Mouse (Mus musculus) lung, embryonic 16.5 days (tissue): ENCODE data around the gene Fbxo30. TPM values are rescaled to one million over a fixed set of nuclear protein-coding genes. Genes with fewer than 3 reads are reported as not detected.
A peak's percentile ranks its signal among the peaks of the same experiment; 100 is the strongest.

Source experiments
- ATAC-seq: fragments of 200-750 bp; cut with Nextera tagmentation; 2 replicates; pipeline ENCODE4 v1.8.0; 2017; ENCODE audit warnings: low read depth, mild to moderate bottlenecking, moderate library complexity
- H3K27ac ChIP-seq: fragments of 300-500 bp; sonication (generic); 2 replicates; pipeline ENCODE4 v1.5.1; 2014; ENCODE audit warnings: mild to moderate bottlenecking, control low read depth, low read length
- H3K27me3 ChIP-seq: fragments of 300-500 bp; sonication (generic); 2 replicates; pipeline ENCODE4 v1.6.1; 2014; ENCODE audit warnings: low read depth, low read length, mixed read lengths; ENCODE audit not compliant: control insufficient read depth, insufficient read depth
- H3K36me3 ChIP-seq: fragments of 300-500 bp; sonication (generic); 2 replicates; pipeline ENCODE4 v1.6.1; 2014; ENCODE audit warnings: low read length; ENCODE audit not compliant: control insufficient read depth, insufficient read depth
- H3K4me1 ChIP-seq: fragments of 300-500 bp; sonication (generic); replicated peaks from 2 replicates; pipeline ENCODE4 v1.6.1; 2014; ENCODE audit warnings: low read length, mixed read lengths; ENCODE audit not compliant: control insufficient read depth, insufficient read depth
- H3K4me2 ChIP-seq: fragments of 300-500 bp; sonication (generic); 2 replicates; pipeline ENCODE4 v1.6.1; 2014; ENCODE audit warnings: low read depth, low read length, control low read depth
- H3K4me3 ChIP-seq: fragments of 300-500 bp; sonication (generic); 2 replicates; pipeline ENCODE4 v1.5.1; 2014; ENCODE audit warnings: mild to moderate bottlenecking, low read length, control low read depth
- H3K9ac ChIP-seq: fragments of 300-500 bp; sonication (generic); 2 replicates; pipeline ENCODE4 v1.6.1; 2014; ENCODE audit warnings: low read length, control low read depth
- H3K9me3 ChIP-seq: fragments of 300-500 bp; sonication (generic); 2 replicates; pipeline ENCODE4 v1.6.1; 2016; ENCODE audit warnings: low read length; ENCODE audit not compliant: control insufficient read depth
- WGBS: fragments of 180-500 bp; shearing (Covaris S2); extraction: QIAGEN DNeasy Blood & Tissue Kit; methylation state at CpG from one replicate; pipeline ENCODE4 v1.1.7; 2014; 5-methylcytosine and 5-hydroxymethylcytosine counted together
- polyA plus RNA-seq: library from polyadenylated mRNA; unstranded; fragments of >200 nt; fragmentation: Nextera tagmentation; extraction: Ambion mirVana; gene quantifications from 2 replicates; pipeline ENCODE4 v1.2.1, GENCODE M21; 2015

The Fbxo30 gene
- polyA plus RNA-seq, 1 experiment from 2014 or later: 34.8 TPM

DNA sequence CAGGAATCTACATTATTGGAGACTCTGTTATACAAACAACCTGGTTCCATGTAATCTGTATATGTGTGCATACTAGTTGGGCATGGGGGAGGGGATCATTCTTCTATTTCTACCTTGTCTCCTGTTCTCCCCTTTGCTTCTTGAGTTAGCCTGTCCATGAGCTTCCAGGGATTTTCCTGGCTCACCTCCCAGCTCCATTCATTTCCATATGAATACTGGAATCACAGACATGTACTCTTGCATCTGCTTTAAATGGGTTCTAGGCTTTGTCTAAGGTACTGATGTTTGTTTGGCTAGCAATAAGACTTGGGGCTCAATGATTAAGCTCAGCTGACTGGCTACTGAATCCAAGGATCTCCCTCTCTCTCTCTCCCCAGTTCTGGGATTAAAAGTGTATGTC, 12.0 kb upstream of the Fbxo30 start:
- ATAC-seq: no peak
- H3K4me2 ChIP-seq: no peak overlapping the region
- no peaks in the 10 kb centered on the region for H3K27me3 ChIP-seq
- no peaks in the 10 kb centered on the region for H3K36me3 ChIP-seq
- no peak overlapping the region for H3K9ac ChIP-seq
- H3K4me3 ChIP-seq: no peak overlapping the region
- H3K4me1 ChIP-seq: no peaks in the 10 kb centered on the region
- no peaks in the 10 kb centered on the region for H3K9me3 ChIP-seq
- H3K27ac ChIP-seq: no peak overlapping the region

DNA sequence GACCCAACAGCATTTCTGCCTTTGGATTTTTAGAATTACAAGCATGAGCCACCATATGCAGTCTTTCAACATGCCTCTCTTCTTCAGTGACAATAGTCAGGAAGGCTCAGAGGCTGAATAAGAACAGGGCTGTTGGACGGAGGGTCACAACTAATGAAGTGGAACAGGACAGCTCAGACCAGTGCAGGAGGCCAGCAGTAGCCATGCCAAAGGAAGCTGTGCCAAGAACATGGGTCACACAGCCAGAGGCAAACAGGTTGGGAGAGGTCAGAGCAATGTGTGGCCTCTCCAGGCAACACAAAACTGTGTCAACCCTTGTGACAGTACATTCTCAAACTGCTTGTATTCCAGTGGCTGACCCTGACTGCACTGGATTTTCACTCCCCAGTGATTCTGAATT, 6.7 kb upstream of the Fbxo30 start:
- H3K27me3 ChIP-seq: no peaks in the 10 kb centered on the region
- no peaks in the 10 kb centered on the region for H3K9me3 ChIP-seq
- no peak for ATAC-seq
- no peak overlapping the region for H3K4me3 ChIP-seq
- H3K9ac ChIP-seq: no peak overlapping the region
- no peak overlapping the region for H3K4me2 ChIP-seq
- 73% methylated on average over 1 of the region's 1 CpGs for WGBS
- no peaks in the 10 kb centered on the region for H3K4me1 ChIP-seq
- H3K36me3 ChIP-seq: no peaks in the 10 kb centered on the region
- no peak overlapping the region for H3K27ac ChIP-seq

DNA sequence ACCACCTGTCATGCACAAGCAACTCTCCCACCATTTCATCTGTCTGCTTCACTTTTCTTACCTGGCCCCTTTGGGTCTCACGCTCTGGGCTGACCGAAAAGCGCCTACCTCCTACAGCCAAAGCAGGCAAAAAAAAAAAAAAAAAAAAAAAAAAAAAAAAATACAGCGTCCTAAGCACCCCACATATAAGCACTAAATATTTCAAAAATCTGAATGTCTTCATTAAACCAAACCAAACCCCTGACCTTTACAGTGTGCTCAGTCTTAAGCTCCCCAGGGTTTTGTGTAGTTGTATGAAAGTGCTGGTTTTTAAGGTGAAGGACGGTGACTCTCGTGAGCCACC, 924 bp upstream of the Fbxo30 start:
- H3K4me3 ChIP-seq: peak overlapping the region; percentile 80
- H3K27me3 ChIP-seq: no peaks in the 10 kb centered on the region
- 0 out of 2 replicates have a peak, but pooled peaks cover 2% of the 10 kb centered on the region for H3K4me1 ChIP-seq
- ATAC-seq: no peak
- WGBS: 4% methylated on average over 6 of the region's 6 CpGs
- no peaks in the 10 kb centered on the region for H3K9me3 ChIP-seq
- peak overlapping the region; percentile 97 for H3K27ac ChIP-seq
- peak overlapping the region; percentile 94 for H3K4me2 ChIP-seq
- peak overlapping the region; percentile 94 for H3K9ac ChIP-seq
- no peaks in the 10 kb centered on the region for H3K36me3 ChIP-seq

DNA sequence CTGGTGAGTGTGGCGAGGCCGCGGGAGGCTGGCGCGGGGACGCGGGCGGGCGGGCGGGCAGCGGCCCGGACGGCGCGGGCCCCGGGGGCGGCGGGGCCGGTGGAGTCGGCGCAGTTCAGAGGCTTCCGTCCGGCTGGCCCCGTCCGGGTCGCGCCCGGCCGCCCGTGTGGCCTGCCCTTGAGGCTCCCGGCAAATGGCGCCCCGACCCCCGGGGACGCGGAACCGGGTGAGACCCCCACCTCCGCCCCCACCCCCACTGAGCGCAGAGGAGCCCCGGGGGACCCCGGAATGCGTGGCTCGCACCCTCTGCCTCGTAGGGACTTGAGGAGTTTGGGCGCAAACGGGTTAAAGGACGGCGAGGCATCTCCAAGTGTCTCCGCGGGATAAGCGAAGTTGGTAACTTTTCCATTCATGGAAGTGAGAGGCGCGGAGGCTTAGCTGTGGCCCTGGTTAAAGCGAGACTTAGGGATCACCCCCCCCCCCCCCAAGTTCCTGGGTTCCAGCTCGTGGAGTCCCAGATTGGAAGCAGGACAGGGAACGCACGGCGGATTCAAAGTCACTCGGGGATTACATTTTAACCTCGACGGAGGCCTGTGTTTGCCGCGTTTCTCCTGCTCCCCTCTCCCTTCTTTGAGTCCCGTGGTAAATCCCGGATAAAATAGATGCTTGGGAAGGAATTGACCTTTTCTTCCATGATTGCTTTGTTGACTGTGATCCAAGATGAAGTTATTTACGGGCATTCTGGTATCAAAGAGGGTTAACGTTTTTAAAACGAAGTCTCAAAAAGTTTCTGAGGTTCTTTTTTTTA, 572 bp downstream of the Fbxo30 start:
- Histone ChIP-seq H3K4me1 (0 out of 2 replicates have a peak, but pooled peaks cover 2% of the 10 kb centered on the region), H3K4me2 (peak overlapping the region; percentile 94), H3K9ac (peak overlapping the region; percentile 94), H3K36me3 (no peaks in the 10 kb centered on the region), H3K27ac (peak overlapping the region; percentile 97), H3K27me3 (no peaks in the 10 kb centered on the region), H3K4me3 (peak overlapping the region; percentile 80), H3K9me3 (no peaks in the 10 kb centered on the region)
- WGBS: 0% methylated on average over 43 of the region's 68 CpGs
- peak; percentile 65 for ATAC-seq

DNA sequence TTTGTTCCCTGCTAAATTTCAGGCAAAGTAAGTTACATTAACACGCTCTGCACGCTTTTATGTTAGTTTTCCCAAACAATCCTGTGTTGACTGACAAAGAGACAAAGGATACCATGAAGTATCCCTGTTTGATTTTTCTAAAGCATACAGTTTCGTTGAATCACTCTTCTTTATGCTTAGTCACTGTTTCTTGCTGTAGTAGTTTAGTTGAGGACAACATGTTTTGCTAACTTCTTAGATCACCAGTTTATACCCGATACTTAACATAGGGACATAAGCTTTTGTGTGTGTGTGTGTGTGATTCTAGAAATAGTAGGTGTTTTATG, 1.1 kb downstream of the Fbxo30 start:
- 0% methylated on average over 4 of the region's 4 CpGs for WGBS

DNA sequence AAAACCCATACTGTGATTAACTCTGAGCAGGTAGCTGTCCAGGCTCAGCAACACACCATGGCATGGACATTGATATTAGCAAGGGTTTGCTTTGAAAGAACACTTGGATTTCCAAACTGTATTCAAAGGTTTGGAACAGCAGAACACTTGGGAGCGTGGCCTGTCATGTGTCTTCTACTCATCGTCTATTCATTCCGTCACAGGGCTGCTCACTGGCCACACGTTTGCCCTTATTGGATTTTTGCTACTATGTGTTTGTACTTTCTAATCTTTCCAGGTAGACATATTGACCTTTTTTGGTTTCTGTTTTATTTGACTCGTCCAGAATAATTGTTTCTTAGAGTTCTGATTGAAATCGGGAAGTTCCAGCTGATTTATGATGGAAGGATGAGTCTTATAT, 17.3 kb downstream of the Fbxo30 start:
- Histone ChIP-seq H3K27me3 (no peaks in the 10 kb centered on the region), H3K9me3 (no peaks in the 10 kb centered on the region), H3K36me3 (peaks cover 5% of the 10 kb centered on the region), H3K9ac (no peak overlapping the region), H3K4me3 (no peak overlapping the region), H3K4me1 (no peaks in the 10 kb centered on the region), H3K4me2 (no peak overlapping the region), H3K27ac (no peak overlapping the region)
- ATAC-seq: no peak
- WGBS: 86% methylated on average over 6 of the region's 6 CpGs

More for the DNA sequence above, 1.1 kb downstream of the Fbxo30 start:
- no peaks in the 10 kb centered on the region for H3K36me3 ChIP-seq
- peak overlapping the region; percentile 97 for H3K27ac ChIP-seq
- H3K27me3 ChIP-seq: no peaks in the 10 kb centered on the region
- H3K9me3 ChIP-seq: no peaks in the 10 kb centered on the region
- ATAC-seq: no peak
- peak overlapping the region; percentile 94 for H3K4me2 ChIP-seq
- peak overlapping the region; percentile 80 for H3K4me3 ChIP-seq
- peak overlapping the region; percentile 94 for H3K9ac ChIP-seq
- 0 out of 2 replicates have a peak, but pooled peaks cover 2% of the 10 kb centered on the region for H3K4me1 ChIP-seq

DNA sequence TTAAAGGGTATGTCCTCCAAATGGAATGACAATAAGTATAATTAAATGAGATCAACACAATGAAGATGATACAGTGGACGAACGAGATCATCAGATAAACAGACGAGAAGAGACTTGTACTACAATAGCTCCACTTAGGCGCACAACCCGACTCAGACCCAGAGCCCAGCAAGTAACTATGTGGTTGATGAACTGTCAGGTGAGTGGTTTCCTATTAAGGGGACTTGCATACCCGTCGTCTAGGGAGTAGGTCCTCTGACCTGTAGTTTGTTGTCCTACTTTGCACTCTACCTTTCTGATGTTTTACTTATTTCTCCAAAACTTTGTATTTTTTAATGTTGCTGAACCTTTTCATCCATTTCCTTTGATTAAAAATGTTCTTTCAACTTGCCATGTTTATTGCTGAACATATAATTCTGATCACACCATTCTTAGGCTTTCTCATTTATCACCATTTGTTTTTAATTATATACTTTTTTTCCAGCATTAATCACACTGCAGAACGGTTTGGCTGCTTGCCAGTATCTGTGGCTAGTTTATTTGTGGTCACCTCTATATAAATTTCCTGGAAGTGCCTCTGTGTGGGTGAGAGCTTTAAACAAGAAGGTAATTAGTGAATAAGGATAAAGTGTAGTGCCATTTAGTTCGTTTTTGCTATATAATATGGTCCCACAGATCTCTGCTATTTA, 24.4 kb downstream of the Fbxo30 start:
- Histone ChIP-seq H3K9me3 (no peaks in the 10 kb centered on the region), H3K4me3 (no peak overlapping the region), H3K27me3 (no peaks in the 10 kb centered on the region), H3K9ac (no peak overlapping the region), H3K4me1 (peaks cover 4% of the 10 kb centered on the region; the same call in 1 of the 2 replicates), H3K27ac (peak overlapping the region; percentile 13; the same call in 1 of the 2 replicates), H3K4me2 (no peak overlapping the region), H3K36me3 (no peaks in the 10 kb centered on the region)
- ATAC-seq: no peak
- 36% methylated on average over 9 of the region's 9 CpGs for WGBS

DNA sequence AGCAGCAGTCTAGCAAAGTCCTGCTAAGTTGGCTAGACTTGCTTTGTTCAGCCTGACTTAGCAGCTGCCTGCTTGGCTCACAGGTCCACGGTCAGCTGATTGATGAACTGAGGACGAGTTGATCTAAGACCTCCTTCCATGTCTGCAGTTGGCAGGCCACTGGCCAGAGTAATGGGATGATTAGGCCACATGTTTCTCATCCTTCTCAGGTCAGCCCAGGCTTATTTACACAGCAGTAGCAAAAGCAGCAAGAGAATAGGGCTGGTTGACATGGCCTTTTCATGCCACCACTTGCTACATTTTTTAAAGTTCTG, 24.9 kb downstream of the Fbxo30 start:
- no peaks in the 10 kb centered on the region for H3K9me3 ChIP-seq
- peak; percentile 97 for ATAC-seq
- no peak overlapping the region for H3K27ac ChIP-seq
- no peak overlapping the region for H3K4me3 ChIP-seq
- H3K36me3 ChIP-seq: no peaks in the 10 kb centered on the region
- no peak overlapping the region for H3K9ac ChIP-seq
- H3K27me3 ChIP-seq: no peaks in the 10 kb centered on the region
- WGBS: 20% methylated on average over 2 of the region's 2 CpGs
- H3K4me2 ChIP-seq: no peak overlapping the region
- H3K4me1 ChIP-seq: peaks cover 4% of the 10 kb centered on the region; the same call in 1 of the 2 replicates

DNA sequence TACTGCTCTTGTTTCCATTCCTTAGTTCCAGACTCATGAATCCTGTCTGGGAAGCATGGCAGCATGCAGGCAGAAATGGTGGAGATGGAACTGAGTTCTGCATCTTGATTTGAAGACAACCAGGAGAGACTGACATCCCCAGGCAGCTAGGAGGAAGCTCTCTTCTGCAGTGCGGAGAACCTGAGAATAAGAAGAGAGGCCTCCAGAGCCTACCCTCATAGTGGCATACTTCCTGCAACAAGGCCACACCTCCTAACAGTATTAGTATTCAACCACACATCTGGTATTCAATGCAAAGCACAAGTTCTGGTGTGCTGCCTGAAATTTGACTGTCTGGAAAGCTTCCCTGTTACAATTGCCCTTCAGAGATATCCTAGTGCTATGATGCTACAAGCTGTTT, 28.7 kb downstream of the Fbxo30 start:
- H3K4me1 ChIP-seq: peaks cover 4% of the 10 kb centered on the region; the same call in 1 of the 2 replicates
- no peak overlapping the region for H3K4me3 ChIP-seq
- H3K27me3 ChIP-seq: no peaks in the 10 kb centered on the region
- H3K4me2 ChIP-seq: no peak overlapping the region
- WGBS: 94% methylated on average over 1 of the region's 1 CpGs
- H3K27ac ChIP-seq: no peak overlapping the region
- no peaks in the 10 kb centered on the region; the same call in 1 of the 2 replicates for H3K9me3 ChIP-seq
- no peak overlapping the region for H3K9ac ChIP-seq
- H3K36me3 ChIP-seq: no peaks in the 10 kb centered on the region
- ATAC-seq: no peak
